Mouse (Mus musculus) ES-CJ7 (cell line): ENCODE data around the gene Eif4b.
A peak's percentile ranks its signal among the peaks of the same experiment; 100 is the strongest.
"Not testable (repeated sequence)": the region's sequence is repeated elsewhere in the genome, so short reads cannot be mapped to it uniquely, and the experiment has no call there.

Experiments used
- DNase-seq: peaks from one replicate; pipeline ENCODE4 v3.0.0; 2011; ENCODE audit warnings: low read depth, low spot score

Eif4b gene

GRCm38 (mm10) chr15:102074876-102075585 lies 1.5 kb downstream of the Eif4b start:
- DNase-seq, result no peak

DNA sequence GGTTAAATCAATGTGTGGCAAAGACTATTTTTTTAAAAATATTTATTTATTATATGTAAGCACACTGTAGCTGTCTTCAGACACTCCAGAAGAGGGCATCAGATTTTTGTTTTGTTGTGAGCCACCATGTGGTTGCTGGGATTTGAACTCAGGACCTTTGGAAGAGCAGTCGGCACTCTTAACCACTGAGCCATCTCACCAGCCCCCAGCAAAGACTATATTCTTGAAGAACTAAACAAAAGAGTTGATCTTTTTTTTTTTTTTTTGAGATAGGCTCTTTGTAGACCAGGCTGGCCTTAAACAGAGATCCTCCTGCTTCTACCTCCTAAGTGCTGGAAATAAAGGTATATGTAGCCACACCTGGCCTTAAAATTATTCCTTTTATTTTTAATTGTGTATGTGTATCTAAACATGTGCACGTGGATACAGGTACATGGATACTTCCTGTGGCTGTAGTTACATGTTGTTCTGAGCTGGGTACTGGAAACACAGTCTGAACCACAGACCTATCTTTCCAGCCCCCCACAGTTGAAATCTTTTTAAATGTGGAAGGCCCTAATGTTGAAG lies 3.6 kb downstream of the Eif4b start:
- no peak for DNase-seq

GRCm38 (mm10) chr15:102079221-102079620 lies 5.6 kb downstream of the Eif4b start:
- peak; percentile 54 for DNase-seq

GRCm38 (mm10) chr15:102079924-102080323 lies 6.4 kb downstream of the Eif4b start:
- DNase-seq, result not testable (repeated sequence)

GRCm38 (mm10) chr15:102080429-102080828 lies 6.9 kb downstream of the Eif4b start:
- no peak for DNase-seq

GRCm38 (mm10) chr15:102082148-102082547 lies 8.6 kb downstream of the Eif4b start:
- no peak for DNase-seq

GRCm38 (mm10) chr15:102083028-102083427 lies 9.5 kb downstream of the Eif4b start:
- peak; percentile 42 for DNase-seq

DNA sequence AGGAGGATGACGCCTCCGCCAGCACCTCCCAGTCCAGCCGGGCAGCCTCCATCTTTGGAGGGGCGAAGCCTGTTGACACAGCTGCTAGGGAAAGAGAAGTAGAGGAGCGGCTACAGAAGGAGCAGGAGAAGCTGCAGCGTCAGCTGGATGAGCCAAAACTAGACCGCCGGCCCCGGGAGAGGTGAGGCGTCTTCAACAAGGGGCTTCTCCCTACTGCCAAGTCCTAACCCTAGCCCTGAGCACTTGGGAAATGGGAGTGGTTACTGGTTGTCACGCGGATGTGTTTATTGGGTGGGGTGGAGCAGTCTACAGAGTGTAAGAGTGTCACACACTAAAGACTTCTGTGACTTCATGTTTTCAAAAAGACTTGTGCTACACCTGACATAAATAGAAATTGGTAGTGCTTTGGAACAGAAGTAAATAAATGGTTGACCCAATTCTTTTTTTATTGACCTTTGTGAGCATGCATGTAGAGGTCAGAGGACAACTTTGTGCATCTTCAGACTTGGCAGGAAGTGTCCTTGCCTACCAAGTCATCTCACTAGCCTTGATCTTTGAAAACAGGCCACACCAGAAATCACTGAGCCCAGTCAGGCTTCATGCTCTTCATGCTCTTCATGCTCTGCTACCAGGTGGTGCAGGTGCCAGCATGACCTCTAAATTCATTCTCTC lies 16.5 kb downstream of the Eif4b start:
- no peak for DNase-seq

DNA sequence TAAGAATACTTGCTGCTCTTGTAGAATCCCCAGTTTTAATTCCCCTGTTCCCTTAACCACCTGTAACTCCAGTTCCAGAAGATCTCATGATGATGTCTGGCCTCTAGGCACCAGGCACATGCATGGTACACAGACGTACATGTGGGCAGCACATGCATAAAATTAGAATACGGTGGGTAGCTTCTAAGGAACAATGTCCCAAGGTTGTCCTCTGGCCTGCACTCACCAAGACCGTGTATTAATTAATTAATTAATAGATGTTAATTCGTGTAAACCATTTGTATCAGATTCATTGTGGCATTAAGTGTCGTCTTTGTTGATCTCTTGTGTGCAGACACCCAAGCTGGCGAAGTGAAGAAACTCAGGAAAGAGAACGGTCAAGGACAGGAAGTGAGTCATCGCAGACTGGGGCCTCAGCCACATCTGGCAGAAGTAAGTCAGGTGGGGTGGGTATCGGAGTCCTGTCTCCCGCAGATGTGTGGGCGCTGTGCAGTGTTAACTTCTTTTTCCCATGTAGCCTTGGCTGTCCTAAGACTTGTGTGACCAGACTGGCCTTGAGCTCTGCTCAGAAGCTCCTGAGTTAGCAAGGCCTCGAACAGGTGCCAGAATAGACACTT lies 17.6 kb downstream of the Eif4b start:
- DNase-seq, result no peak

- DNase-seq, result no peak
These were observed 18.1 kb downstream of the Eif4b start for GRCm38 (mm10) chr15:102091688-102092087.

GRCm38 (mm10) chr15:102092222-102092621 lies 18.6 kb downstream of the Eif4b start:
- no peak for DNase-seq

DNA sequence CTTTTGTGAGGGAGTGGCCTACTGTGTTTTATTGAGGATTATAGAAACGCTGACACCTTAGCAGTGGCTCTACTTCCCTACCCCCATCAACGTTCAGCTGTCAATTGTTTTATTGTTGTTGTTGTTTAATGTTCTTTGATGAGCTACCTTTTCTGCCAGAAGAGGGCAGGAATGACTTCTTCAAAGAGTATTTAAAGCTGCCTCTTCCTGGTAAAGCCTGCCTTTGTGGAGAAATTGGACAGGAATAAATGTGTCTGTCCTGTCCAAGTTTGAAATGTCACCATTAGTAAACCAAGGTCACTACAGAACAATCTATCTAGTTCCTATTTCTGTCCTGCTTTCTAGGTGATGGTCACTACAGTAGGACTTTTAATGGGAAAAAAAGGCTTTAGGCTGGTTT lies 20.6 kb downstream of the Eif4b start:
- DNase-seq, result no peak

DNA sequence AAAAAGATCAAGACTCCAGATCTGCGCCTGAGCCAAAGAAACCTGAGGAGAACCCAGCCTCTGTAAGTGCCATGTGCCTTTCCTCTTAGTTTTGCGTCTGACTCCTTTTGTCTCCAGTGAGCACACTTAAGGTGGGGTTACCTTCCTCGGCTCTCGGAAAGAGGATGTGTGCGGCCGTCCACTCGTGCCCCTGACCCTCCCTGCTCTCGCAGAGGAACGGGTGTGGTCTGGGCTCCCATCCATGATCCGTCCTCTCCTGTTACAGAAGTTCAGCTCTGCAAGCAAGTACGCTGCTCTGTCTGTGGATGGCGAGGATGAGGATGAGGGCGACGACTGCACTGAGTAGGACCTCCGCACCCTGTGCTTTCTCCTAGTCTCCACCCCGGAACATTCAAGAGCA lies 21.4 kb downstream of the Eif4b start:
- no peak for DNase-seq

- no peak for DNase-seq
These were observed 23.8 kb downstream of the Eif4b start for GRCm38 (mm10) chr15:102097147-102097915.

GRCm38 (mm10) chr15:102097991-102098555 lies 24.5 kb downstream of the Eif4b start:
- no peak for DNase-seq

GRCm38 (mm10) chr15:102099260-102099659 lies 25.7 kb downstream of the Eif4b start:
- no peak for DNase-seq

- no peak for DNase-seq
These were observed 26.2 kb downstream of the Eif4b start for GRCm38 (mm10) chr15:102099771-102100160.

DNA sequence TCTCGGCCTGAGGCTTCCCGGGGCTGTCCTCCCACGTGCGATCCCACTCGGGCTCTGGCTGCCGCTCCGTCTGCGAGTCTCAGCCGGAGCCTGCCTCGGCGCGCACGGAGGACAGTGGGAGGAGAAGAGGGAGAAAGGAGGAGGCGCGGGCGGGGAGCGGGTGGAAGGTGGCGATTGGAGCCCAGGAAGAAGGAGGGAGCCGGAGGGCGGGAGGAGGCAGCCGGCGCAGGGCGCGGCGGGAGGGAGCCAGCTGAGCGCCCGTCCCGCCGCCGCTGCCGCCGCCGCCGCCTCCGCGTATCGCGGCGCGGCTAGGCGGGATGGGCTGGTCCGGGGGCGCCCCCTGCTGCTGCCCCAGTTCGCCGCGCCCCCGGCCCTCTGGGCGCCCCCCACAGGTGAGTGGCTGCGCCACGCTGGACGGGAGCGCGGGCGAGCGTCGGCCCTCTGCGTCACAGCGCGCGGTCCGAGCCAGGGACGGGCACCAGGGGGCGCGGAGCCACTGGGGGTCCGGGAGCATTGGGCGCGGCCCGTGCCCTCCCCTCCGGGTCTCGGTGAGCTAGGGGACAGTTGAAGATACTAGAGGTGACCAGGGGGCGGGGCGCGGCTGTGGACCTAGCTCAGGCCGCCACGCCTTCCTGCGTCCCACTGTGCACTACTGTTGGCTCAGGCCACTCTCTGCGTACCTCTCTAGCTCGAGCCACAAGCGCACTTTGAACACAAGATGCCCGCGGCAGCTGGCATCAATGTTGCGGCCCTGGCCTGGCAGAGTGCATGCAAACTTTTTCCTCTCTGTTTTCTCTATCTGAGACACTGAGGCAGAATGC lies 26.8 kb downstream of the Eif4b start, which contains the start of gene Tns2:
Gene Tns2 (plus strand): TSS at position 253 of the 821 bp plus-strand sequence.
- peak; percentile 54 for DNase-seq

DNA sequence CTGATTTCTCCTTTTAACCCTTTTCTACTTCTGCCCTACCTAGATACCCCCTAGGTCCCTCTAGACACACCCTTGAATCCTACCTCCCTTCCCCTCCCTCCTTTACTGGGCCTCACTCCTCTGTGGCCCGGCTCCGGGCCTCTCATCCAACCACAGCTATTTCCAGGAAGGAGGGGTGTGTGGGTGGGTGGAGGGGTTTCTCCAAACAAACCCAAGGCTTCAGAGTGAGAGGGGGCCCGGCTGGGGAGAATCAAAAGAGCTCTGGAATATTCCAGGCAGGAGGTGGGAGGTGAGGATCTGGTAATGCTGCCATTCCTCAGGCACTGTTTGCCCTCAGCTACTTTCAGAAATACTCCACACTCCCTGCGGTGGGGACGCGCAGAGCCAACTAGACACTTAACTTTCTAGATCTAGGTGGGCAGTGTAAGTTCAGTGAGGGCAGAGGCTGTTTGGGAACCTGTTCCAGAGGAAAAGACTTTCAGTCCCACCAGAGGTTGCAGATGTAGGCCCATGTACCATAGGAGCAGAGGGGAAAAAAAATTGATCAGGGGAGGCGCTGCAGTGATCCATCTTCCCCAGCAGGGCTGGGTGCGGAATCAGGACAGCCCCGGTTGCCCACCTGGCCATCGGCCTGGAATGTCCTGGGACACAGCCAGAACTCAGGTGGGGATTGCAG lies 27.6 kb downstream of the Eif4b start:
- no peak for DNase-seq
